Mouse (Mus musculus) R1 (cell line): ENCODE measurements around the gene Tcf20.

Source experiments
- DNase-seq: peaks from one replicate; pipeline ENCODE4 v3.0.0-alpha.2; 2018; ENCODE audit warnings: low read depth, low spot score

Tcf20 gene

DNA sequence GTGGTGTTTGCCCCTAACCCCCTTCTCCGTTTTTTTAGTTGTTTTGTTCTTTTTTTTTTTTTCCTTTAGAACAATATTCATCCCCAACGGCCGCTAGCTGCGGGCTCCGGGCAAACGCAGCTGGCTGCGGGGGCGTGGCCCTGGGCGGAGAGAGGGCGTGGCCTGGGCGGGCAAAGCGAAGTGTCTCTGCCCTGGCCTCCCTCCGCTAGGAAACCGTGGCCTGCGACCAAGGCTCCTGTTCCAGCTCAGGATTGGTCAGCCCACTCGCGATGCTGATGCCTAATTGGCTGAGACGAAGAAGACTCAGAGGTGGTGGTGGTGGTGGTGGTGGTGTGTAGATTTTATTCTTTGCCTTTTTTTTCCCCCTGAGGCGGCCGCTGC lies at the start of gene Tcf20:
Tcf20 (minus strand) TSS at position 141 of the 381 bp plus-strand sequence.
- DNase-seq = peak; percentile 95

DNA sequence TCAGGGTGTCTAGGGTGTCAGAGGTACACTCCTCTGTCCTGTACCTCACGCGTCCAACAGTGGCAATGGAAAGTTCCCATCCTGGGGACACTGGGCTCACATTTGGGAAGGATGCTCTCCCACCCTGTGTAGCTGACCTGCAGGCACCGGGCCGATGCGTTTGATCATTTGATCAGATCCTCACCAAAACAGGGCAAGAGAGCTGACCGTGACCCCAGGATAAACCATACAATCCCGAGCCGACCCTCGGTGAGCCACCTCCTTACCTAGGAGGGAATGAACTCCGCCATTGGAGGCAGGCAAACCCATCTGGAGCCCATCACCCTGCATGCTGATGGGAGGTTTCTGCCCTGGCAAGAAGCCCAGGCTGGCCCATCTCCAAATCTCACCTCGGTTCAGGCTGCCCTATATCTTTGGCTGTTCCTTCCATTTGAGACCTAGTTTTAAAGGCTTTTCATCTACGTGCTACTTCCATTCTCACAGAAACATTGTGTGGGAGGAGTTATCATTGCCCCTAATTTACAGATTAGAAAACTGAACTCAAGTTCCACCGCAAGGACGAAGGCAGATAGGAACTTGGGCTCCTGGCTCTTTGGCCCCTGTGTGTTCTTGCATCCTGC lies 49.3 kb upstream of the Tcf20 start:
- DNase-seq = no peak

DNA sequence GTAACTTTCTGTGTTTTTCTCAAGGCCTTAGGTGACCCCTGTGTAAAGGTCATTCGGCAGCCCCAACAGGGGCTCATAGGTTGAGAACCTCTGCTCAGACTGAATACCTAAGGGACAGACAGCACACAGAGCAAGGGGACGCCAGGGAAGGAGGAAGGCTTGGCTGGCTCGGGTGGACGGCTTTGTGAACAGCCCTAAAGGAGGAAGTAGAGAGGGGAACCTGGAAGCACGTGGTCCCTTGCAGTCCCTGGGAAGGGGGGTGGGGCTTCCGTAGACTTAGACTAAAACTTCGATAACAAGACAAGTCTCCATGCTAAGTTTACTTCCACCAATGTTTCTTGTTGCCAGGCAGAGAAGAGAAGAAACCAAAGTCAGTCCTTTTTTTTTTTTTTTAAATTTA lies 48.4 kb upstream of the Tcf20 start:
- DNase-seq = no peak

DNA sequence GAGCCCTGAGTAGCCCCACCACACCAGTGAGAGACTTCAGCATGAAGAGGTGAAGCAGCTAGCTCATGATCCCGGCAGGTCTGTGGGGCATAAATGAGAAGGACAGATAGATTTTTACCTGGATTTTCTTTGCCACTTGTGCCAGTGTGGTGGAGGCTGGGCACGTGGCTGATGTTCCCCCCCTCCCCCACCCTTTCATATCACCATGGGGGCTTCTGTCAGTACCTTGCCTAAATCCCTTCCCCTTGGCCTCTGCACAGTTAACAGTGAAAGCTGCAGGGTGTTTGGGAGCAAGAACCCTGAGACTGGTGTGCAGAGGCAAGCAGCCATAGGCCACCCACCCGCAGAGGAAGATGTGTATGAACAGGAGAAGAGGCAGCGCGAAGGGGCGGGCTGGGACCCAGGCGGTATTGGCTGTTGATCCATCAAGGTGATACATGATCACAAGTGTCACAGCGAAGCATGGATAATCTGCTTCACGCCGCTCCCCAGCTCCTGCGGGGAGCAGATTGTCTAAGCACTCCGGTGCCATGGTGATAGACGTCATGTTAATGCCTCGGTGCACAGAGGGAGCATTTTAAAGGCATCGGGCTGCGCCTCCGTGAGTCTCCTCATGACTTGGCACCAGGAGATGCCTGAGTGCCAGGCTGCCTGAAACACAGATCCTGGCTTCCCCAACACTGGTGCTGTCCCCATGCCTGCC lies 46.8 kb upstream of the Tcf20 start:
- DNase-seq = peak; percentile 70

DNA sequence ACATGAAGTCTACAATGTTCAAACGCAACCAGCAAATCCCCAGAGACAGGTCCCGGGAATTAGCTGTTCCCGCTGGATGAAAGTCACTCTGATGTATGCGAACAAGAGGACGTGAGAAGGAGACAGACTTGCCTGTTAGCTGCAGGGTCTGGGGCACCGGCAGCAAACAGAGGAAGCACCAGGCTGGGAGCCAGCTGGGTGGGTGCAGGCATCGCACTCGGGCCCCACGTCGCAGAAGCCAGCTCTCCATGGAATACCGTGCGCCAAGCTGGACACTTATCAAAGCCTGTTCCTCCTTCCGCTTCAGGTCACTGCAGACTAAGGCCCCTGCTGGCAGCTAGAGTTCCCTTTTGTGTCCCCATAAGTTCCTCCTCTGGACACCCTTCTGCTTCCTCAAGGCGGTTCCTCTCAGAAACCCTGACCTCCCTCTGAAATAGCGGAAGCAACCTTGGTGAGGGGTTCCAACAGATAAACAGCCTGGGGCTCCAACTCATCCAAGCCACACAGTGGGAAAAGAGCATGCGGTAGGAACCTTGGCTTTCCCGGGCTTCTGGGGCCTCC lies 45.4 kb upstream of the Tcf20 start, which contains the start of gene Nfam1:
Nfam1 (minus strand) TSS at position 326 of the 561 bp plus-strand sequence.
- no peak for DNase-seq

DNA sequence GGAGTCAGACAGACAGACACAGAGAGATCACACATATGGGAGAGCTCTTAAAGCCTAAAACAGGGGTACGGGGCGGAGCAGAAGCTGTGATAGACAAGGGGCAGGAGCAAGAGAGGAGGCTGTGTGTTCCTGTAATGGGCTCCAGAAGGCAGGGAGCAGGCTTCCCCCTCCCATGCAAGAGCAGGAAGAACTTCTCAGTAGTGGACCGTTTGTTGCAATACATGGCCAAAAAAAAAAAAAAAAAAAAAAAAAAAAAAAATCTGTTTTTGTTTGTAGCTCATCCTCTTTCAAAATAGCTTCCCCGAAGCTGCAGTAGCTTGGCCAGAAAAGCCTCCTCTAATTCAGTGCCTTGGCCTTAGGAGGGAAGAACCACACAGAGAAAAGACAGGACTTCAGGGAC lies 43.2 kb upstream of the Tcf20 start:
- DNase-seq = no peak

DNA sequence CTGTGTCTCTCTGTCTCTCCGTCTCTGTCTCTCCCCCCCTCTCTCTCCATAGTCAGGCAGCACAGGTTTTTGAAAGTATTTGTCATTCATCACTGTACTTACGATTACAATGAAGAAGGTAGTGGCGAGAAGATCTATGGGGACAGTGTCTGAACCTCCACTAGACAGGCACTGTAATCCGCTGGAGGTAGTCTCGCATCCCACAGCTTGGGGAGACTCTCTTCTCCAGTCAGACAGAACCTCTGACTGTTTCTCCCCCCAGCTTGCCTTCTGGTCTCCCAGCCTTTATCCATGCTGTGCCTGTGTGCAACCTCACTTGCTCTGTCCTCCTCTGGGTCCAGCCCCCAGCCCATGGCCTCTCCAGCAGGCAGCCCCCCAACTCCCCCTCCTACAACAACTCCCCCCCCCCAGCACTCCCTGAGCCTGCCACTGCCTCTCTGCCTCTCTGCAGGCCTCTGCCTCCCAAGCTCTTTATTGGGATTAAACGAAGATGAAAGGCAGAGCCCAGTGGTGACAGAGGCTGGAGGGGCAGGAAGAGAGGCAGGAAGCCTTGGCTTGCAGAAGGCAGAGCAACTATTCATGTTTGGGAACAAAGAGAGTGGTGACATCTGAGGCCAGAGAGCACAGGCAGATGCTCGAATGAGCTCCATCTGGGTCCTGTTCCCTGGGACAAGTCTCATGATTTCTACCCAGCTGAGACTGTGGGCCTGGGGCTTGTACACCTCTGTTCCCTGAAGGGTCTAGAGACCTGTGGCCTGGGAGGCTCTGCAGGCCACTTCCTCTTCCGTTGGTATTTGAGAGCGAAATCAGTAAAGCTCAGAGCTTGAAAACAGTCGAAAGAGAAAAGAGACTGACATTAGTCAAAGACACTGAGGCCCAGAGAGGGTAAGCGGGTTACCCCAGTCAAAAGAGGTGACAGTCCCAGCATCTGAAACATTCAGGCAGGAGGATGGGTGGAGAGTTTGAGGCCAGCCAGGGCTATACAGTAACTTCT lies 42.4 kb upstream of the Tcf20 start:
- no peak for DNase-seq

DNA sequence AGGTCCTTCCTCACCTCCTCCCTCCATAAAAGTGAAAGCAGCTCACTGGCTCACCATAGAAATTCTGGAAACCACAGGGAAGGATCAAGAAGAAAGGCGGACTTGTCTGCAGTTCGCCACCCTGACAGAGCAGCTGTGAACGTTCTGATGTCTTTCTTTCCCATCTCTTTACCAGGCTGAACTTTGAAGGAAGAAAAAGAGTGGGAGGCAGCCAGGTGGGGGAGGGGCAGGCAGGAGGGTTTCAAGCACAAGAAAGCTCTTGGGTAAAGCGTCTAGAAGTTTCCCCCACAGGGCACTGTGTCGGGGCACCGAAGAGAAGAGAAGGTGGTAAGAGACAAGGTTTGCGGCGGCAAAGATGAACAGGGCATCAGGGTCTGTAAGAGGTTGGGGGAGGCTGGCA lies 38.5 kb upstream of the Tcf20 start:
- no peak for DNase-seq

DNA sequence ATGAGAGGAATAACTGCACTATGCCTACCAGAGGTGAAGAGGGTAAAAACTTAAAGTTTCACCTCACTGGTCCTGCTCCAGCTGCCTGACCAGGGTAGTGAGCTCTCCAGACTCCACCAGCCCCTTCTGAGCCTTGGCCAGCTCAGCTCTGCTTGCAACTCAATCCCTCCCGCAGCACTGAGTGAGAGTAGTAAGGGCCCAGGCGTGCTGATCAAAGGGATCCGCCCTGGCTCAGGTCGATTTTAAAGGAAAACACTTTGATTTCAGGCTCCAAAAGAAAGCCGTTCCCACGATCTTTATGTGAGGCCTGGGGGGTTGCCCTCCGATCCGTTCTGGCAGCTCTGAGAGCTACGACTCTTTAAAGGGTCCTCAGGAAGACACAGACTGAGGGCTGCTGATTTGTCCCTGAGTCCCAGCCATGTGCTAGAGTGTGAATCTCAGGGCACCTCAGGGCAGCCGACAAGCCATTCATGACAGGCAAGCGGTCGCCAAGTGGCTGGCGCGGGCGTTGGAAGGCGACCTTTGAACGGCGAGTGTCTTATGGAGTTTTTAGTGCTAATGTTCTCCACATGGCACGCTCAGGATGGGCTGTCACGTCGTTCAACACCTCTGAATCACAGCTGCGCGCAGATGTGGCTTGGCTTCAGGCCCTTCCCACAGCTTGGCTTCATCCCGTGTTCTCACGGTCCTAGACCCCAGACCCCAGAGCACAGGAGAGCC lies 37.5 kb upstream of the Tcf20 start:
- DNase-seq = no peak

DNA sequence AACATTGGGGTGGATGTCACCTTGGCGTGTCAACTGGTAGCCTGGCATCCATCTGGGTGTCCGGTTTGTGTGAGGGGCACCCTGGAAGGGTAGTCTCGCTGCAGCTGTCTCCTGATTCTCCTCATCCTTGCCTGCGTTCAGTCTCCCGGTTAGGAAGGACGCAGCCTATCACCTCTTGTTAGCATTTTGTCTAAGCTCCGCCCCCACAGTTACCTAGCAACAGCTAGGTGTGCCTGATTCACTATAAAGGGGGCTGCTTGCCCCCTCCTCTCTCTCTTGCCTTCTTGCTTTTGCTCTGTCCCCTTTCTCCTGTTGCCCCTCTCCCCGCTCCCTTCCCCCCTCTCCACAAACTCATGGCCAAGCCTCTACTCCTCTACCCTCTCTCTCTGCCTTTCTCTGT lies 35.3 kb upstream of the Tcf20 start:
- DNase-seq = peak; percentile 77

DNA sequence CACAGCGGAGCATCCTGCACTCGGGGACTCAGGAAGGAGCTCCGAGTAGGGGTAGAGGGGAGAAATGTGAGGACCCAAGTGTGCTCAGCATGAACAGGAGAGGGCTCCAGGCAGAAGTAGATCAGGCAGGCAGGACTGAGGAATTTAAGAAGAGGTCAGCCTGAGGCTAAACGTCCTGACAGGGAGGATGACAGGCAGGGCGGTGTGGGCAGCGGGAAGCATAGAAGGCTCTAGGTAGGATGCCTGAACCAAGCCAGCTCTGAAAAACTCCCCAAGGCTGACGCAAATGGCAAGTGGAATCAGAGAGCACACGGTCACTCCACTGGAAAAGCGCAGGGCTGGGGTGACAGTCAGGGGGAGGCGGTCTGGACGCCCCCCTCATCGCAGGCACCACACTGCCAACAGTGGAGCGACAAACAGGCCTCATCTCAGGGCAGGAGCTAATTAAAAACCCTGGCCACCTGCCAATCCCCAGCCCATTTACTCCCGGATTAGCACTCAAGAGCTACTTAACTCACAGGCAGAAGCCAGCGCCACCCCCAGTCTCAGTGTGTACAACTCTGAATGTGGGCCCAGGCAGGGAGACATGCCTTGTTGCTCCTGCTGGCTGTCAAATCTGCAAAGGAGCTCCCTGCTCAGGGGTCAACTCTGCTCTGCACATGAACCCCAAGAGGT lies 23.5 kb upstream of the Tcf20 start:
- DNase-seq = no peak

DNA sequence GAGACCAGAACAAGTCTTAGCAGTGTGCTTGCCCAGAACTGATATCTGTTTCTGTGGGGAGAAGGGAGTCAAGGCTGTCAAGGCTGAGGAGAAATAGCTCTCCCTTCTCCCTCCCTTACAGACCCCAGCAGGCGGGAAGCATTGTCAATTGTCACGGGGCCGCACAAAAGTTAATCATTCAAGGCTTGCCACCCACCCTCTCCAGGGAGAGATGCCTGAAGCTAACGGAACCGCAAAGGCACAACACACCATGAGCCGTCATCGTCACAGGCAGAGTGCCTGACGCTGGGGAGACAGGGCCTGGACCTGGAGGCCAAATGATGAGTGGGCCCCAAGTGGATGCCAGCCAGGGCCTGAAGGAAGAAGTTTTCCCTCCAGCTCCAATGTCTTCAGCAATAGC lies 22.8 kb upstream of the Tcf20 start:
- DNase-seq = no peak

DNA sequence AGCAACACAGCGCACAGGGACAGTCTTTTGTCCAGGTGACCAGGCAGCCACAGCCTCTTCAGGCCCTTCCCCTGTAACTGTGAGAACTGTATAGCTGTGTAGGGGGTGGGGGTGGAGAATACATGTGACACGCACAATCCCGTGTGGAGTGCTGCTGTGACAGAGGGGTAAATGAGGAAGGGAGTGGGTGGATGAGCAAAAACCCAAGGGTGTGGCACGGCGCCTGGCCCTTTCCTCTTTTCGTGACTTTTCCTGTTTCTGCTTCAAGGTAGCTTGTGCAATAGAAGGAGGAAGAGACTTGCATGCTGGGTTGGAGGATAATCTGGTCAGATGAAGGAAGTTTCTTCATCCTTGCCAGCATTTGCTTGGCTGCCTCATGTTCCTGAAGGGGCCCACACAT lies 21.9 kb upstream of the Tcf20 start:
- no peak for DNase-seq

DNA sequence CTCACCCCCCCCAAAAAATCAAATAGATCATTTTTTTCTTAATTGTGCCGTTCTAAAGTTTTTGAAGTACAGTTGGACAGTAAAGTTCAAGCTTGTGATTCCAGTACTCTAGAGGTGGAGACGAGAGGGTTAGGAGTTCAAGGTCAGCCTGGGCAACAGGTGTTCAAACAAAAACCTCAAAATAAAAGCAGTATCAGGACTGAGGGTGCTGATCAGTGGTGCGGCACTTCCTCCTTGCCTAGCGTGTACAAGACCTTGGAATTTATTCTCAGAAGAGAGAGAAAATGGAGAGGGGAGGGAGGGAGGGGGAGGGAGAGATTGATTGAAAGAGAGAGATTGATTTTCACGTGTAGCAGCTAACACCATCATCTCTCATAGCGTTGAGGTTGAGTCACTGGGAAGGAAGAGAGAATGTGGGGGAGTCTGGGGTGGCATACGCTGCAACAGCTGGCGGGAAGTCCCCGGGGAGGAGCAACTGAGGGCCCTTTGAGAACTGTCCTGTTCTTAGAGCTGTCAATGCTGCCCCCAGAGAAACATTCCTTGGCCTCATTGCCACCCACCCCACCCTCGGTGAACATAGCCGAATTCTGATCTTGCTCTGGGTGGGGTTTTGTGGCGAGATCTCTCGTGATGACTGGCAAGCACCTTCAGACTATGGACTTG lies 21.2 kb upstream of the Tcf20 start:
- DNase-seq = peak; percentile 82

DNA sequence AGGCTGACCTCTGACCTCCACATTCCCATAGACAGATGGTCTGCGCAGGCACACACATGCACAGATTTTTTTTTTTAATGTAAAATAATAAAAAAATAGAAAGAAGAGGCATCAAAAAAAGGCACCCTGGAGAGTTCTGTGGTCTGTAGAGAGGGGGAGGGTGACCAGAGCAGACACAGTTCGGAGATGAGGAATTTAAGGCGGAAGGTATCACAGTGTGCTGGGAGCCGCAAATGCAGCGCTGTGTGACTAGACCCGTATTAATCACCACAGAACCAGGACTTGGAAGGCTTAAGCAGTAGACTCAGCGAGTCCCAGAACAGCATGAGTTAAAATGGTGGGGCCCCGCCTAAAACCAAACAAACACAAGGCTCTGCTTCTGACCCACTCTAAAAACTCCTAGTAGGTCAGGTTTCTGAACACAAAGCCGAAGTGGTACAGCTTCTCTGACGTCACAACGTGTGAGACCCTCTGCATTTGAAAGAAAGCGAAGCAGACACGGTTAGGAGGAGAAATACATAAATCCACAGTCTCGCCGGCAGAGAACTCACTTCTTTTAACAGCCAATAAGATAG lies 19.8 kb upstream of the Tcf20 start:
- DNase-seq = peak; percentile 72

DNA sequence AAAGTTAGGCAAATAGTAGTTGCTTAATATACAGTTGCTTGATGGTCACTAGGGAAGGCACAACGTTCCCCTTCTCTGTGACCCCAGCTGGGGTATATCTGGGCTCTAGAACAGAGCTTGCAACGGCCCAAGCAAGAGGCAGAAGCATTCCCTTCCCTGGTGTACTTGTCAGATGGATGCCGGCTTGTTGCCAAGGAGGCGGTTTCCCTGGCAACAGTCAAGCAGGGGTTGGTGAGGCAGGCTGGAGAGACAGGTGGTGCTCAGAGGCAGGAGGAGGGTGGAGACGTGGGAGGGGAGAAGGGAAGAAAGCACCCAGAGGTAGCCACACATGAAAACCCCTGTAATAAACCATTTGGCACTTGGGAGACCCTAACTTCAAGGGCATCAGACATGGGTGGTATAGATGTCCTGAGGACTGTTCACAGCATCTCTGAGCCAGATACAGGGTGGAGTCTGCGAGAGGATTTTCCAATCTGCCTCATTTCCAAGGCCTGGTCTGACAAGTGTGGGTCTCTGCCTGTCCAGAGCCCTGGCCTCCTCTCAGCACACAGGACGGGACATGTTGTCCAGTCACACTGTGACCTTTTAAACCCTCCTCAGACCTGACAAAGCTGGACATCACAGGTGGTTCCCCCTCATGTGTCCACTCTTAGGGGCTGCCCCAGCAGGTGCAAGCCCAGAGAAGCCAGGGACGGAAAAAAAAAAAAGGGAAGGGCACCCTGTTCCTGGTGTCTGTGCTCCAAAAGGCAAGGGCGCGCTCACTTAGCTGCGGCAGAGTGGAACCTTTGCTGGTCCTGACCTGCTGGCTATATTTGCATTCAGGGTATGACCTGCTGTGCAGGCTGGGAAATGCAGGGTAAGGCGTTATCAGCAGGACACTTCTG lies 15.2 kb upstream of the Tcf20 start:
- peak; percentile 83 for DNase-seq

DNA sequence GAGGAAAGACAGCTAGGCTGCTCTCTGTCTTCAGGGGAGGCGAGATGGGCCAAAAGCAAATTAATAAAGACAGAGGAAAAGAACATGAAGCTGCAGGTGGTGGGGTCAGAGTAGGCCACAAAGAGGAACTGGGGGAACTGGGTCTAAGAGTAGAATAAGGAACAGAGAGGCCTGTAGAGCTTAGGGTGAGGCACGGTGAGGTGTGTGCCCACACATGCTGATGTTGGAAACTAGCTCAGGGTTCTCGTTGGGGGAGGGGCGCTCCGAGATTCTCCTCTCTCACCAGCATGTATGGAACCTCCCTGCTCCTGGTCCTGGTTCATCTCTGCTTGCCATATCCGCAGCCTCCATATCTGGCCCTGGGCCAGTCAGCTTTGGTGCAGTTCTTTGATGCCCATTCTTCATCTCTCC lies 11.1 kb upstream of the Tcf20 start:
- no peak for DNase-seq

DNA sequence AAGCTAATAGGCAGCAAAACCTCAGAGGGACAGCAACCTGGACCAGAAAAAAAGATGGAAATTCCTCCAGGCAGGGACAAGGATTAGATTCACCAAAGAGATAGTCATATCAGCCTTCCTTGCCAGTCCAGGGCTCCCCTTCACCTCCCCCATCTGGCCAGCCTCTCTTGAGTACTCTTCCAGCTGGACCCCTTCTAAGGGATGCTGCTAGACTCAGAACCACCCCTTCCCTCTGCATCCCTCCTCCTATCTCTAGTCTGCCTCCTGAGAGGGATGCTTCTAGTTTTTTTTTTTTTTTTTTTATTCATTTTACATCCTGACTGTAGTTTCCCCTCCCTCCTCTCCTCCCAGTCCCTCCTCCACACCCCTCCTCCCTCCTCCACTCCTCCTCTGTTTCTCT lies 8.8 kb upstream of the Tcf20 start:
- DNase-seq = no peak

DNA sequence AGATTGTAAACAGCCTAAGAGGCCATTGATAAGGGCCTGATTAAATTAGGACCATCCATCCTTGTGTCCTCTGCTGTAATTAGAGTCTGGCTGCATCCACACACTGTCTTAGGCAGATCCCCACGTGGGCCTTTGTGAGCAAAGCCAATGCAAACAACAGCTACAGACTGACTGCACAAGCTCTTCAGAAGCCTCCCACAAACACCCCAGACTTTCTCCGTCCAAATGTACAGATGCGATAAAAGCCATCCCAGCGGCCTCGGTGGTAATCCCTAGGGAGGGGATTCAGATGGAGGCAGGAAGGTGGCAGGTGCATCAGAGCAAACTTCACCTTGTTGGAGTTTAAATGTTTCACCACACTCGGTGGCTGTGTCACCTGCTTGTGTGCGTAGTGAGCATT lies 7.6 kb upstream of the Tcf20 start:
- DNase-seq = no peak
